Mouse (Mus musculus) midbrain, embryonic 11.5 days (tissue): Measurements from ENCODE around the gene Pradc1. TPM values are rescaled to one million over a fixed set of nuclear protein-coding genes. Genes with fewer than 3 reads are reported as not detected.
A peak's percentile ranks its signal among the peaks of the same experiment; 100 is the strongest.

Experiments used
- ATAC-seq: fragments of 200-750 bp; cut with Nextera tagmentation; 2 replicates; pipeline ENCODE4 v1.8.0; 2017; ENCODE audit warnings: moderate TSS enrichment, moderate library complexity; ENCODE audit not compliant: low FRiP score
- DNase-seq: peaks from one replicate; pipeline ENCODE4 v3.0.0; 2015; ENCODE audit warnings: low spot score; ENCODE audit errors: missing footprints
- H3K27ac ChIP-seq: fragments of 300-500 bp; sonication (generic); 2 replicates; pipeline ENCODE4 v1.5.1; 2014; ENCODE audit warnings: low read depth, low read length
- H3K27me3 ChIP-seq: fragments of 300-500 bp; sonication (generic); 2 replicates; pipeline ENCODE4 v1.6.1; 2014; ENCODE audit warnings: mild to moderate bottlenecking, low read length, moderate library complexity, mixed read lengths; ENCODE audit not compliant: control insufficient read depth, insufficient read depth
- H3K36me3 ChIP-seq: fragments of 300-500 bp; sonication (generic); 2 replicates; pipeline ENCODE4 v1.6.1; 2014; ENCODE audit warnings: mild to moderate bottlenecking, low read length, moderate library complexity, mixed read lengths; ENCODE audit not compliant: control insufficient read depth, insufficient read depth
- H3K4me1 ChIP-seq: fragments of 300-500 bp; sonication (generic); 2 replicates; pipeline ENCODE4 v1.6.1; 2014; ENCODE audit warnings: low read length; ENCODE audit not compliant: control insufficient read depth, insufficient read depth
- H3K4me2 ChIP-seq: fragments of 300-500 bp; sonication (generic); 2 replicates; pipeline ENCODE4 v1.6.1; 2014; ENCODE audit warnings: mild to moderate bottlenecking, moderate library complexity
- H3K4me3 ChIP-seq: fragments of 300-500 bp; sonication (generic); 2 replicates; pipeline ENCODE4 v1.5.1; 2014; ENCODE audit warnings: low read depth, low read length
- H3K9ac ChIP-seq: fragments of 300-500 bp; sonication (generic); 2 replicates; pipeline ENCODE4 v1.6.1; 2014; ENCODE audit warnings: low read length
- H3K9me3 ChIP-seq: fragments of 300-500 bp; sonication (generic); 2 replicates; pipeline ENCODE4 v1.6.1; 2016; ENCODE audit warnings: low read length; ENCODE audit not compliant: control insufficient read depth
- WGBS: fragments of 180-500 bp; shearing (Covaris S2); extraction: QIAGEN DNeasy Blood & Tissue Kit; methylation state at CpG from one replicate; pipeline ENCODE4 v1.1.7; 2014; 5-methylcytosine and 5-hydroxymethylcytosine counted together
- polyA plus RNA-seq: library from polyadenylated mRNA; unstranded; fragments of >200 nt; fragmentation: Nextera tagmentation; extraction: Ambion mirVana; gene quantifications from 2 replicates; pipeline ENCODE4 v1.2.1, GENCODE M21; 2014

Pradc1 gene
- polyA plus RNA-seq, 1 experiment from 2014 or later: 29.4 TPM

DNA sequence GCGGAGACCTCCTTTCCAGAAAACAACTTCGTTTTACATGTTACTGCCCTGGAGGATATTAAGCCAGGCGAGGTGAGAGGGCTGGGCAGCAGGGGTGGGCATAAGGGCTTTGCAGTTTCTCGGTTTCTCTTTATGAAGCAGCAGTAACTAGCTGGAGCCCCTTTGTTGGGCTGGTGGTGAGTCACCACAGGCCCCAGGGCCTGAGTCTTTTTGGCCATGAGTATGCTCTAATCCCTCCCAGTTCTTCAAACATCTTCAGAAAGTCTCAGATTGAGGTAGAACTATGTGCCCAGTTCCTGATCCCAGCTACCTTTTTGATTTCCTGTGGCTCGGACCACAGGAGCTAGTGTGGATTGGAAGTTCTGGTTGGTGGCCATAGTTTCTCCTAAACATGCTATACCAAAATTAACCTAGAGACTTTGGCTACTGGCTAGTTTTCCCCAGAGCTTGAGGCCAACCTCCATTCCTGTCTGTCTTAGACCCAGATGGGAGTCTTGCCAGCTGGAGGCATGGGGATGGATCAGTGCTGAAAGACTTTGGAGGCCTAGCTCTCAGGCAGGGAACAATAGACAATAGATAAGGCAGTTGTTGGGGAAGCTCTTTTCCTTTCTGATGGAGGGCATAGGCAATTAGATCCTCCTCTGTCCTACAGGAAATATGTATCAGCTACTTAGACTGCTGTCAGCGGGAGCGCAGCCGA lies 7.4 kb downstream of the Pradc1 start:
- Histone ChIP-seq H3K4me1 (no peaks in the 10 kb centered on the region), H3K9ac (no peak overlapping the region), H3K36me3 (peaks cover 9% of the 10 kb centered on the region), H3K9me3 (no peaks in the 10 kb centered on the region), H3K27me3 (no peaks in the 10 kb centered on the region), H3K27ac (no peak overlapping the region), H3K4me2 (no peak overlapping the region), H3K4me3 (no peak overlapping the region)
- ATAC-seq: no peak
- no peak for DNase-seq
- 88% methylated on average over 8 of the region's 8 CpGs for WGBS

DNA sequence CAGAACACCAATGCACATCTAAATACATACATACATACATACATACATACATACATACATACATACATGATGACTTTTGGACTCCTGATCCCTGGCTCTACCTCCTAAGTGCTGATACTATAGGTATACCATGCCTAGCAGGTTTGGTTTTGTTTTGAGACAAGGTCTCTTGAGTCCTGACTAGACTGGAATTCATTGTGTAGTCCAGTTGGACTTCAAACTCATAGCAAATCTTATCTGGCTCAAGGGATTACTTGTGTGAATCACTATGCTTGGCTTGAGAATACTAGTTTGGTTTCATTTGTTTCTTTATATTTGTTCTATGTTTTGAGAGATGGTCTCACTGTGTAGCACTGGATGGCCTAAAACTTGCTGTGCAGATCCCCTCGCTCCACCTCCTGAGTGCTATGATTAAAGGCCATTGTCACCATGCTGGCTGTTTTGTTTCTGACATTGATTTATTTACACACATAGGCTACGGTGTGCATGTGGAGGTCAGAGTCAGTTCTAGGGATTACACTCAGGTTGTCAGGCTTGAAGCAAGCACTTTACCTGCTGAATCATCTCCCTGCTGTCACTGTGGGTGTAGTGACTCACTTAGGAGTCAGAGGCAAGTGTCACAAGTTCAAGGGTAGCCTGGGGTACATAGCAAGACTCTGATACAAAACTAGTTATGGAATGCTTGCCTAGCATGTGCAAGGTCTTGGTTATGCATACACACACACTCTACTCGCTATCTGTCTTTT lies 8.1 kb downstream of the Pradc1 start:
- Histone ChIP-seq H3K27ac (no peak overlapping the region), H3K4me2 (no peak overlapping the region), H3K9me3 (no peaks in the 10 kb centered on the region), H3K4me3 (no peak overlapping the region), H3K36me3 (peaks cover 11% of the 10 kb centered on the region), H3K9ac (no peak overlapping the region), H3K4me1 (no peaks in the 10 kb centered on the region), H3K27me3 (no peaks in the 10 kb centered on the region)
- ATAC-seq: no peak
- 95% methylated on average over 3 of the region's 3 CpGs for WGBS
- DNase-seq: no peak

DNA sequence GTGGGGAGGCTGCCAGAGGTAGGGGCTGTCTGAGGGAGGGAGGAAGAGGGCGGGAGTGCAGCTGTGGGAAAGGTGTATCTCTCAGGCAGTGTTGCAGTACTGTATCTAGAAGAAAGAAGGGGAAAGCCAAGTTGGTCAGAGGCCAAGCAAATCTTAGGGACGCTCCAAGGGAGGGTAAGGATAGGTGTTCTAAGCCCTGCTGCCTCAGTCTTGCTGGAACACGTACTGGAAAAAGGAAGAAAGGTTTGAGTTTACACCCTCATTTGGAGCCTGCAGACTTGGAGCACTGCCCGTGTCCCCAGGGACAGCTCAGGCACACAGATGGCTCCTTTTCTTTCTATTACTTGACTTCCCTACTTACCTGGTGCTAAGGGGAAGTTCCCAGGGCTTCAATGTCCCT lies 10.6 kb downstream of the Pradc1 start:
- H3K4me2 ChIP-seq: no peak overlapping the region
- H3K4me1 ChIP-seq: no peaks in the 10 kb centered on the region
- no peaks in the 10 kb centered on the region for H3K27me3 ChIP-seq

DNA sequence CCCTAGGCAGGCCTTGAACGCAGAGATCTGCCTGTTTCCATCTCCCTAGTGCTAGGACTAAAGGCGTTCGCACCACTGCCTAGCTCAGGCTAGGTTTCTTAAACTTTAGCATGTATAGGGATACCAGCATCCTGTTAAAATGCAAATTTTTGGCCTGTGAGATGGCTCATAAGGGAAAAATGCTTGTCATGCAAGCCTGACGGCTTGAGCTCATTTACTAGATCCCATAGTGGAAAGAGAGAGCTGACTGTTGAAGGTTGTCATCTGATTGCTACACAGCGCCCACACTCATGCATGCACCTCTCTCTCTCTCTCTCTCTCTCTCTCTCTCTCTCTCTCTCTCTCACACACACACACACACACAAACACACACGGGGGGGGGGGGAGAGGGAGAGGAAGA lies 15.1 kb downstream of the Pradc1 start:
- H3K27ac ChIP-seq: no peak overlapping the region
- no peak overlapping the region for H3K4me3 ChIP-seq
- DNase-seq (no peak), ATAC-seq (no peak)
- H3K4me1 ChIP-seq: no peaks in the 10 kb centered on the region; the same call in 1 of the 2 replicates
- 91% methylated on average over 5 of the region's 6 CpGs for WGBS
- 0 out of 2 replicates have a peak, but pooled peaks cover 2% of the 10 kb centered on the region for H3K36me3 ChIP-seq
- H3K4me2 ChIP-seq: no peak overlapping the region
- no peaks in the 10 kb centered on the region for H3K9me3 ChIP-seq
- no peak overlapping the region for H3K9ac ChIP-seq
- no peaks in the 10 kb centered on the region for H3K27me3 ChIP-seq

More for the DNA sequence above, 10.6 kb downstream of the Pradc1 start:
- Histone ChIP-seq H3K27ac (no peak overlapping the region), H3K4me3 (no peak overlapping the region), H3K36me3 (peaks cover 8% of the 10 kb centered on the region), H3K9me3 (no peaks in the 10 kb centered on the region), H3K9ac (no peak overlapping the region)
- no peak for ATAC-seq
- no peak for DNase-seq
- WGBS: 91% methylated on average over 4 of the region's 4 CpGs

DNA sequence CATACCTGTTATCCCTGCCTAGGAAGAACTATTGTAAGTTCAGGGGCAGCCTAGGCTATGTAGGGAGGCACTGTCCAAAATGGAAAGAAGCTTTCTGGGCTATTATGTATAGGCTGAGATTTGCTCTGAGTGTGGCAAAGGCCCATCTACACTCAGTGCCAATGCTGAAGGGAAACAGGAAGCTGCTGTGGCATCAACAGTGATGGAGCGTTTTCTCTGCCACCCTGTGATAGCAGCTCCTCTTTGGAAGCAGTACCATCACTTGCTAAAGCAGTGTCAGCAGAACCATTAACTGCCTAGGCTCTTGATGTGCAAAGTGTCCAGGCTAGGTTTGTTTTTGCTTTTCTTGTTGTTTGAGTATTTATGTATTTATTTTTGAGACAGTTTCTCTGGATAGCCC lies 15.6 kb downstream of the Pradc1 start:
- WGBS: 81% methylated on average over 1 of the region's 1 CpGs

DNA sequence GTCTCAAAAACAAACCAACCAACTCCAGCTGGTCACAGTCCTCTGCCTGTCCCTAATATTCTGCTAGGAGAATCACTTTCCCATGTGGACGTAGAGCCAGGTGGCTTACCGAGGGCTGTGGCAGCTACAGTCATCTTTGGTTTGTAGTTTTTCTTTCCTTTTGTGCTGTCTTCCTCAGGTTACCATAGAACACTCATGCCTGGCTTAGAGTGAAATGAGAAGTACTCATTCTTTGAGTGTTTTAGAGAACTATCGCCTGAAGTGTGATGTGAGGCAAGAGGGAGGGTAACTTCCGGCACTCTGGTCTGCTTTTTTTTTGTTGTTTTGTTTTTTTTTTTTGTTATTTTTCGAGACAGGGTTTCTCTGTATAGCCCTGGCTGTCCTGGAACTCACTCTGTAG lies 17.9 kb downstream of the Pradc1 start:
- Histone ChIP-seq H3K4me2 (no peak overlapping the region), H3K27me3 (no peaks in the 10 kb centered on the region), H3K4me3 (no peak overlapping the region), H3K9ac (no peak overlapping the region), H3K27ac (no peak overlapping the region), H3K4me1 (no peaks in the 10 kb centered on the region; the same call in 1 of the 2 replicates), H3K36me3 (0 out of 2 replicates have a peak, but pooled peaks cover under 1% of the 10 kb centered on the region), H3K9me3 (no peaks in the 10 kb centered on the region)
- ATAC-seq (no peak), DNase-seq (no peak)
- 83% methylated on average over 5 of the region's 5 CpGs for WGBS

More for the DNA sequence above, 15.6 kb downstream of the Pradc1 start:
- no peaks in the 10 kb centered on the region for H3K9me3 ChIP-seq
- H3K4me2 ChIP-seq: no peak overlapping the region
- 0 out of 2 replicates have a peak, but pooled peaks cover 2% of the 10 kb centered on the region for H3K36me3 ChIP-seq
- no peak overlapping the region for H3K27ac ChIP-seq
- H3K4me3 ChIP-seq: no peak overlapping the region
- no peaks in the 10 kb centered on the region; the same call in 1 of the 2 replicates for H3K4me1 ChIP-seq
- H3K27me3 ChIP-seq: no peaks in the 10 kb centered on the region
- DNase-seq: no peak
- ATAC-seq: no peak
- H3K9ac ChIP-seq: no peak overlapping the region

DNA sequence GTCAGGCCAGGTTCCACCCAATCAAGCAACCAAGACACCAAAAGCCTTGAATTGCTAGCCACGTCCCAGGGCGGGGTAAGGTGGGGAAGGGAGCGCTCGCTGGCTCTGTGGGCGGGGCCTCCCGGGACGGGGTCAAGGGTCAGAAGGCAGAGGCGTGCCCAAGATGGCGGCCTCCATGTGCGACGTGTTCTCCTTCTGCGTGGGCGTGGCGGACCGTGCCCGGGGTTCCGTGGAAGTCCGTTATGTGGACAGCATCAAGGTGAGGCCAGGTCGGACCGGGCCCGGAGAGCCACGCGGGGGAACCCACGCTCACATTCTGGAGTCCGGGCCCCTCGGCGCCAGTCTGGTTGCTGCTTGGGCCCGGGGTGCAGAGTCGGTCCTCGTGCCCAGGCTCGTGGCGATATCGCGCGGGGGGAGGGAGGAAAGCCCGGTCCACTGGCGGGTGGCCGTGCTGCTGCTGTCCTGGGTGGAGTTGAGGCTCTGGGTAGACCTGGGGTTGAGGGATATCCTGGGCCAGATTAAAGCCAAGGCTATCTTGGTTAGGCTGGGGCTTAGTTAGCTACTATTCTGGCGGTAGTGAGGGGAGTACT lies 19.8 kb downstream of the Pradc1 start, which contains the start of gene Smyd5:
Gene Smyd5 (plus strand): TSS at position 148 of the 590 bp plus-strand sequence.
- ATAC-seq (peak; percentile 89), DNase-seq (peak; percentile 98)
- Histone ChIP-seq H3K9ac (peak within 1 kb of the TSS; percentile 82), H3K27ac (no peak within 1 kb of the TSS), H3K9me3 (no peaks in the 10 kb centered on the region), H3K36me3 (no peaks in the 10 kb centered on the region), H3K27me3 (no peaks in the 10 kb centered on the region), H3K4me3 (peak within 1 kb of the TSS; percentile 89), H3K4me1 (no peaks in the 10 kb centered on the region; the same call in 1 of the 2 replicates), H3K4me2 (peak within 1 kb of the TSS; percentile 80)
- under 1% methylated on average over 39 of the region's 39 CpGs for whole genome bisulfite sequencing

DNA sequence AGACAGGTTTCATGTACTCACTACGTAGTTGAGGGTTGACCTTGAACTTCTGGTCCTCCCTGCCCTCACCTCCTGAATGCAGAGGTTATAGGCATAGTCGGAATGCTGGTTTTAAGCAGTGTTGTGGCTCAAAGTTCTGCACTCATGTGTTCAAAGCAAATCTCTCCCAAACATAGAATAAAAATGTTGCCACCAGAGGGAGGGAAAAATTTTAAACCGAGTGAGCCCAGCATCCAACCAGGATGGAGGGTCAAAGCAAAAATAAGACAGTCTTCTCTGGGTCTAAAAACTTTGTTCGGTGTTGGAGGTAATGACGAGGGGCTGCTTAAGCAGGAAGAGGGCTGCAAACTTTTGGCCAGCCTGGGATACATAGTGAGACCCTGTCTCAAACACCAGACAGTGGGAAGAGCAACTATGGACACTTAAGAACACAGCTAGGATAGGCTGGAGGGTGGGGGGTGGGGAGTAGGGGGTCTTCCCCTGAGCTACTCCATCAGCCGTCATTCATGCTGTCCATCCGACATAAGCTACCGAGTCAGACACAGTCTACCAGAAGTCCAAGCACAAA lies 20.4 kb downstream of the Pradc1 start:
- no peak for DNase-seq
- 52% methylated on average over 8 of the region's 8 CpGs for WGBS
- Histone ChIP-seq H3K27ac (no peak overlapping the region), H3K4me3 (peak overlapping the region; percentile 89), H3K9ac (peak overlapping the region; percentile 82), H3K4me1 (no peaks in the 10 kb centered on the region; the same call in 1 of the 2 replicates), H3K36me3 (no peaks in the 10 kb centered on the region), H3K9me3 (no peaks in the 10 kb centered on the region), H3K4me2 (peak overlapping the region; percentile 80), H3K27me3 (no peaks in the 10 kb centered on the region)
- peak; percentile 85 for ATAC-seq
